Mouse (Mus musculus) urinary bladder, postnatal 10 days (tissue): ENCODE measurements around the gene Fgfr2.

Experiments
- DNase-seq: peaks from one replicate; pipeline ENCODE4 v3.0.0; 2022; ENCODE audit warnings: low spot score

Fgfr2 gene

GRCm38 (mm10) chr7:132887019-132887804 lies 235.9 kb downstream of the Fgfr2 start:
- no peak for DNase-seq

GRCm38 (mm10) chr7:132884031-132884430 lies 239.1 kb downstream of the Fgfr2 start:
- DNase-seq = no peak

GRCm38 (mm10) chr7:132882343-132882742 lies 240.8 kb downstream of the Fgfr2 start:
- DNase-seq = no peak

- DNase-seq = no peak
These were observed 242.9 kb downstream of the Fgfr2 start for GRCm38 (mm10) chr7:132880276-132880675.

- no peak for DNase-seq
These were observed 247.6 kb downstream of the Fgfr2 start for GRCm38 (mm10) chr7:132875391-132876086.

GRCm38 (mm10) chr7:132873043-132873442 lies 250.1 kb downstream of the Fgfr2 start:
- no peak for DNase-seq

- no peak for DNase-seq
These were observed 256.8 kb downstream of the Fgfr2 start for GRCm38 (mm10) chr7:132866316-132866715.

GRCm38 (mm10) chr7:132859042-132859958 lies 263.9 kb downstream of the Fgfr2 start, which contains the start of gene Abraxas2:
TSS of gene Abraxas2 (plus strand) at chr7:132859225.
- DNase-seq = peak; percentile 49

GRCm38 (mm10) chr7:132858043-132858608 lies 265.0 kb downstream of the Fgfr2 start:
- no peak for DNase-seq

- no peak for DNase-seq
These were observed 267.1 kb downstream of the Fgfr2 start for GRCm38 (mm10) chr7:132856083-132856482.

- DNase-seq = no peak
These were observed 269.2 kb downstream of the Fgfr2 start for GRCm38 (mm10) chr7:132853946-132854345.

GRCm38 (mm10) chr7:132853361-132853760 lies 269.8 kb downstream of the Fgfr2 start:
- no peak for DNase-seq

- peak; percentile 19 for DNase-seq
These were observed 270.8 kb downstream of the Fgfr2 start, which contains the start of gene Eef1akmt2 for GRCm38 (mm10) chr7:132852173-132852844. TSS of gene Eef1akmt2 (minus strand) at chr7:132852673.

GRCm38 (mm10) chr7:132843152-132843551 lies 280.0 kb downstream of the Fgfr2 start:
- no peak for DNase-seq

GRCm38 (mm10) chr7:132842455-132842854 lies 280.7 kb downstream of the Fgfr2 start:
- no peak for DNase-seq

GRCm38 (mm10) chr7:132841287-132841686 lies 281.9 kb downstream of the Fgfr2 start:
- DNase-seq = no peak

- no peak for DNase-seq
These were observed 292.2 kb downstream of the Fgfr2 start for GRCm38 (mm10) chr7:132830955-132831354.

GRCm38 (mm10) chr7:132824346-132825022 lies 298.7 kb downstream of the Fgfr2 start:
- DNase-seq = no peak

GRCm38 (mm10) chr7:132823832-132824231 lies 299.3 kb downstream of the Fgfr2 start:
- DNase-seq = no peak

GRCm38 (mm10) chr7:132820692-132821091 lies 302.5 kb downstream of the Fgfr2 start:
- no peak for DNase-seq

GRCm38 (mm10) chr7:132817056-132817455 lies 306.1 kb downstream of the Fgfr2 start:
- DNase-seq = no peak
